Comparison of ENCODE assay signal across 36 mouse cellular contexts in the genomic region with DNA sequence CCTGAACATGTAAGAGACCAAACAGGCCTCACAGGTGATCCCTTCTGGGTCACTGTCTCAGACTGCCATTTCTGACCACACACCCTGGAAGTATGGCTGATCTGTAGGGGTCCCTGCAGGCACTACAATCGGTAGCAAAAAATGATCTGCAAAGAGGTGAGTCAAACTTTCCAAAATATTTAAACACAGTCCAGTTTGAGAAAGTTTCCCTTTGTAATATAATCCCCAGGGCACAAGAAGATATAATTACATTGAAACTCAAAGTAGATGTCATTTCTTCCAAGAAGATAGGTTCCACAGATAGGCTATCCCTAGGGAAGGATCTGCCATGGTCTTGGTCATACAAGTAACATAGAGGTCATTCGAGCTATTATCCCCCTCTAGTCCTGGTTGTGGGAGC. TPM values are rescaled to one million over a fixed set of nuclear protein-coding genes. Genes with fewer than 3 reads are reported as not detected.
"Had no signal": no experiment of that assay in that cellular context is flagged by ENCODE, and none has a peak within 500 bp of the region (broad histone marks: within the 10 kb centered on the region; RNA-seq: fewer than 3 reads in every experiment).

No protein-coding gene starts in this region.

- DNase-seq: left cerebral cortex, postnatal 4 days; liver; liver, embryonic 13.5 days; liver, postnatal 0 days; lung, adult 18-20 months; lung, adult 2 months; lung, embryonic 14.5 days; lung, postnatal 10 days; lung, postnatal 14 days; lung, postnatal 36 days; lung, postnatal 4 days; midbrain, embryonic 14.5 days had no signal

- H3K9ac ChIP-seq: limb, embryonic 12.5 days; limb, embryonic 13.5 days; limb, embryonic 15.5 days; liver, embryonic 12.5 days; liver, embryonic 13.5 days; liver, embryonic 14.5 days; liver, embryonic 15.5 days; liver, postnatal 0 days; lung, embryonic 14.5 days; lung, embryonic 15.5 days; midbrain, embryonic 12.5 days; midbrain, embryonic 13.5 days; midbrain, embryonic 15.5 days had no signal

- H3K4me2 ChIP-seq: limb, embryonic 12.5 days; limb, embryonic 13.5 days; limb, embryonic 15.5 days; liver, embryonic 11.5 days; liver, embryonic 12.5 days; liver, embryonic 13.5 days; liver, embryonic 15.5 days; lung, embryonic 14.5 days; lung, embryonic 15.5 days; midbrain, embryonic 11.5 days; midbrain, embryonic 12.5 days; midbrain, embryonic 13.5 days; midbrain, embryonic 15.5 days had no signal

- H3K27me3 ChIP-seq: limb, embryonic 12.5 days; limb, embryonic 13.5 days; limb, embryonic 15.5 days; lung, embryonic 15.5 days; midbrain, embryonic 15.5 days had no signal

- H3K4me3 ChIP-seq: limb, embryonic 10.5 days; limb, embryonic 12.5 days; limb, embryonic 13.5 days; limb, embryonic 15.5 days; liver, embryonic 12.5 days; liver, embryonic 13.5 days; liver, embryonic 15.5 days; lung, embryonic 15.5 days; megakaryocyte, embryonic 14.5 days; midbrain, embryonic 10.5 days; midbrain, embryonic 12.5 days; midbrain, embryonic 13.5 days; midbrain, embryonic 15.5 days; myocyte had no signal

- H3K36me3 ChIP-seq: limb, embryonic 10.5 days; limb, embryonic 12.5 days; limb, embryonic 13.5 days; limb, embryonic 15.5 days; liver, embryonic 12.5 days; liver, embryonic 13.5 days; liver, embryonic 15.5 days; lung, embryonic 15.5 days; midbrain, embryonic 10.5 days; midbrain, embryonic 12.5 days; midbrain, embryonic 13.5 days; midbrain, embryonic 15.5 days had no signal

- H3K27ac ChIP-seq: limb, embryonic 10.5 days; limb, embryonic 12.5 days; limb, embryonic 13.5 days; limb, embryonic 15.5 days; liver, embryonic 12.5 days; liver, embryonic 14.5 days; liver, embryonic 15.5 days; lung, embryonic 15.5 days; macrophage; midbrain, embryonic 10.5 days; midbrain, embryonic 12.5 days; midbrain, embryonic 13.5 days; midbrain, embryonic 15.5 days had no signal

- H3K9me3 ChIP-seq: limb, embryonic 10.5 days; limb, embryonic 12.5 days; limb, embryonic 13.5 days; limb, embryonic 15.5 days; liver, embryonic 12.5 days; liver, embryonic 13.5 days; liver, embryonic 15.5 days; lung, embryonic 15.5 days; midbrain, embryonic 12.5 days; midbrain, embryonic 13.5 days; midbrain, embryonic 15.5 days had no signal

RNA-seq across cellular contexts. Expression of gene Tnfrsf14, which starts 26.0 kb away (rescaled TPM):
- polyA plus RNA-seq: midbrain, embryonic 14.5 days; midbrain, embryonic 16.5 days; midbrain, postnatal 0 days had no signal

RNA-seq across cellular contexts. Expression of gene Mmel1, which starts 33.0 kb away (rescaled TPM):
- total RNA-seq: liver, adult 2 months; megakaryocyte progenitor cell, adult 5-6 weeks had no signal
- polyA plus RNA-seq: limb, embryonic 11.5 days; macrophage had no signal

RNA-seq across cellular contexts. Expression of gene Hes5, which starts 58.4 kb away (rescaled TPM):
- total RNA-seq: liver, adult 2 months; megakaryocyte-erythroid progenitor cell, adult 5-6 weeks; monocyte, adult 5-6 weeks had no signal
- polyA plus RNA-seq: liver, adult 2 months; lung, adult 2 months; macrophage; myocyte had no signal
